Mouse (Mus musculus): Measurements from ENCODE around the gene Nup54. TPM values are rescaled to one million over a fixed set of nuclear protein-coding genes. Genes with fewer than 3 reads are reported as not detected.
A peak's percentile ranks its signal among the peaks of the same experiment; 100 is the strongest.

Nup54 gene
- total RNA-seq, 2 experiments from 2014 or later: 48.8 to 53.0 TPM

DNA sequence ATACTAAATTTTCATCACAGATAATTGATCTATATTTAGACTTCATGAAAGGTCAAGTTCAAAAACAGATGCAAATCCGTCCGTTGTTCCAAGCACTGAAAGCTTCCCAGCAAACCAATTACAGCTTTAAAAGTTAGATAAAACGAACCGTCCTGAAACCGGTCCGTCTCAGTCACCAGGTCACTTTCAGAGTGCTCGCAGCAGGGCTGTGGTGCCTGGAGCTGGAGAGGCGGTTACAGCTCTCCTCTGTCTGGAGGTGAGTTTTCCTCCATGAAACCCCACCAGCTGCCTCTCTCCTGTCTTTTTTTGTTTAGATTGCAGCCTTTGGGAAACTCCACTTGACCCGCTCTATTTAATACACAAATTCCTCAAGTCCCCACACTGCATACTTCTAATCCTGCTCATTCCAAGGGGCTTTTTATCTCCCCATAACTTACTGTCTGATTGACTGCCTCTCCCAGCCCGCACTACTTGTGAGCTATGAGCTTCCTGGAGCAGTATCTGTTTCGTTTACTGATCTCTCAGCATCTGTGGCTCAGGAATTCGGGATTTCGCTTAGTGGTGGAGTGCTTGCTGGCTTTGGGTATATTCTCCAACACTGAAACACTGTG is 58.1 kb downstream of the Nup54 start:
- DNase-seq (ENCODE audit: low spot score in 2 of 2): no peak

DNA sequence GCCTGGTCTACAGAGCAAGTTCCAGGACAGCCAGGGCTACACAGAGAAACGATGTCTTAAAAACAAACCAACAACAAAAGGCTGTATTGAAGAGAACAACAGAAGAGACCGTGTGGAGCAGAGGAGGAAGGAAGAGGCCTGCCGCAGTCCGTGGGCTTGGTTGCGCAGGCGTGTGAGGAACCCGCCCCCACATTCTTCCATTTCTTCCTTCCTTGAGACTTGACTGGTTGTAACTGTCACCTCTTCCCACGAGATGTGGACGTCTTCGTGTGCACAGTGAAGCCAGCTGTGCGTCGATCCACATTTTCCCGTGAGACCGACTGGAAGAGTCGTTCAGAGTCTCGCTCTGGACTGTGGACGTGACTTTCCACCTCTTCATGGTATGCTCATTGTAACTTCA is 59.7 kb downstream of the Nup54 start:
- no peak for DNase-seq (ENCODE audit: low spot score in 2 of 2)

DNA sequence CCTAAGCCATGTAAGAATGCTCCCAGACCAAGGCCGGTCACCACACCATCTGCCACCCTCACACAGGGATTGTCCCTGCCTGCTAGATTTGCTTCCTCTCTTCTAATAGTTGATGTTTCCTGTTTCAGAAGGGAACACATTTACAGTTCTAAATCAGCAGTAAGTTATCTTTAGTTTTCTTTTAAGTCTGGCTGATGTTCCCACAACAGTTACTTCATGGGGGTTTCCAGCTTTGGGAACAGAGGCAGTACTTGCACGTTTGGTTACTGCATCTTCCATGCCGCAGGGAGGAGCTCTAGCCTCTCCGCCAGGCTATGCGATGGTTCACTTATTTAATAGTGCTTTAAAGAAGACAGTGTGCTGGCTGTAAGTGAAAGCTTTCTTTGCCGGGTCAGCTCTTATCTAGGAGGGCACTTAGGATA is 60.3 kb downstream of the Nup54 start:
- no peak for DNase-seq (ENCODE audit: low spot score in 2 of 2)

DNA sequence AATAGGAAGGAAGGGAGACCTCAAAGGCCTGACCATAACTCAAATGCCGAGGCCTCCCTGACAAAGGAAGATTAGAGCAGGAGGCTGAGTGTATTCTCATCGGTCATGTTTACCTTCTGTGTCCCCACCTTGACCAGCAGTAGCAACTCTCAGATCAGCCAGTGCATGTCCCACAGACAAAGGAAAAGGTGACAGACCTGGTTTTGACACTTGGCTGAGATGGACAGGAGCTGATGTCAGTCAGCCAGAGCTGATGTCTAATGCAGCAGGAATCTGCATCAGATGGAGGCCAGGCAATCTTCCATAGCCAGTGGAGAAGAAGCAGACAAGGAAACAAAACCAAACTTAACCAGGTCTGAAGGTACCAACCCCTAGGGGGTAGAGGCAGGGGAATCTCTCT is 62.4 kb downstream of the Nup54 start:
- no peak for DNase-seq (ENCODE audit: low spot score in 2 of 2)

DNA sequence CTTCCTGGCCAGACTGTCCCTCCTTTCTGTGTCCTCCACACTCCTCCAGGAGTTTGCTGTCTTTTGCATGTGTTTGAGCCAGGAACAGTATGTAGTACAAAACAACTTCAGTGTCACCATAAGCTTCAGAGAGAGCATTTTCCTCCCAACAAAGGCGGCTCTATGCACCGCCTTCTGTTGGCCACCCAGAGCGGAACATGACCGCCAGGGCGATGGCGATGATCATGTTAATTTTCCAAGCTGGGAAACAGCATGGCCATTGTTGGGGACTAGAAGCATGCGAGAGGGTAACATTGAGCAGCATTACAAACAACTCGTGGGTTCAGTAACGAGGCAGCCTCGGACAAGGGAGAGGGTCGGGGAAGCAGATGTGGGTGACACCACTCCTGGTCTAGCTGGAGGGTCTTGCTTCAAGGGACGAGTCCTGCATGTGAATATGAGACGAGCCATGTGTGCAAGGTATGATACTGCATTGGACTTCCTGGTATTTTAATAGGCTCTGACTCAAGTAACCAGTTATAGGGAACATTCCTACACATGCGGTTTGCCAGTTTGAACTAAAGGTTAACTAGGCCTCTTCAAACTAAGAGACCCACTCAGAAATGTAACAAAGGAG is 63.5 kb downstream of the Nup54 start:
- no peak for DNase-seq (ENCODE audit: low spot score in 2 of 2)

DNA sequence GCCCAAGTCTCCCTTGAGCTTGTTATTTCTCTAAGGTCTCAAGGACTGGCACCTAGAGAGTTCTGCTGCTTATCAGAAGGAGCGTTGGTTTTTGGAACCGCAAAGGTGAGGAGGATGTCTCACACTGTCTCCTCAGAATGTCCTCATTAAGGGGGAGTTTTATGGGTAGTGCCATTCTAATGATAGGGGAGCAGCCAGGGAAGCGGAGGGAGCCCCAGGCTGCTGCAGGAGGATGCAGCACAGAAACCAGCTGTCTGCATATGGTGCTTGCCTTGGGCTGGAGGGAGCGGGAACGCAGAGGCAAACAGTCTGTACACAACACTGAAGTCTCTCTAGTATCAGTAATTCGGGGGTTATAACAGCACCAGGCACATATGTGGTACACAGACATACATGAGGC is 64.1 kb downstream of the Nup54 start:
- no peak for DNase-seq (ENCODE audit: low spot score in 2 of 2)

DNA sequence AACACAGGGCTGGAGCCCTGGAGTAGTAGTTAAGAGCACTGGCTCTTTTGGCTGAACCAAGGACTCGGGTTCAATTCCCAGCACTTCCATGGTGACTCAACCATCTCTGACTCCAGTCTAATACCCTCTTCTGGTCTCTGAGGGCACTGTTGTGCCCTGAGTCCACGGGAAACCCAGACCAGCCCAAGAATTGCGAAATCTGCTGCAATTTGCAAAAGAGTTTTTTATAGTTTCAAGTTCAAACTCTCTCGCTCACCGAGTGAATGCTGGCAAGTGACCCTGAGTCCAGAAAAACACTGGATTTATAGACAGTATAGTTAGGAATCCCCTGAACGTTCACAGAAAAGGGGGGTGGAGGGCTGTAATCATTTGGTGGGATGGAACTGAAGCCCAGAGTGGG is 64.6 kb downstream of the Nup54 start:
- DNase-seq (ENCODE audit: low spot score in 2 of 2): no peak

DNA sequence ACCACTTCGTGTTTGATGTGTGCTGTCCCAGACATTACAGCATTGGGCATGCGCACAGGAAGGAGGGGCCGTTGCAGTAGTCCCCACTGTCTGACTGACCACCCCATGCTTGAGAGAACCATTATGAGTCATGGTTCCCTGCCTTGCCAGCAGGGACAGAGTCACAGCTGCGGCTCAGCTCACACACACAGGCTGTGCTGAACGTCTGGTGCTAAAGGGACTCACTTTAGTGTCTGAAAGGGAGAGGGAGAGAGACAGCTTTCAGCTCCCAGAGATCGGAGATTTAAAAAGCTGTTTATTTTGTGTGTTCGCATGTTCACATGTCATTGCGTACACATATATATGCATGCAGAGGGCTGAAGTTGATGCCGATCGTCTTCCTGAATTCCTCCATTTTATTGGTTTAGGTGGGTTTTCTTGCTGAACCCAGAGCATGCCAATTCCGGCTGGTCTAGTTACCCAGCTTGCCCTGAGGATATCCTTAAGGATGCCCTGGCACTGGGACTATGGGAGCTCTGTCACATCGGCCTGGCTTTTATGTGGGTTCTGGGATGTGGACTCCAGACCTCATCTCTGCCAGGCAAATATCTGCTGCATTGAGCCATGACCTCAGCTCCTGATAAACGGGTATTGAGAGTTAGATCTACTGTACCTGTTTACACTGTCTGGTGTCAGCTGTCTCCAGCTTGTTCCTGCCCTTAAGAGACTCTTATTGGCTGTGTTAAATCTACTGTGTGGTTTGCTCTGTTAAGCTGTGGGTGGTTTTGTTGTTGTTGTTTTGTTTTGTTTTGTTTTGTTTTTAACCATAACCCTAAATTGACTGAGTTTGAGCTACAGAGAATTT is 65.6 kb downstream of the Nup54 start:
- DNase-seq (ENCODE audit: low spot score in 2 of 2): peak in 1 of 2 experiments; percentile 33

DNA sequence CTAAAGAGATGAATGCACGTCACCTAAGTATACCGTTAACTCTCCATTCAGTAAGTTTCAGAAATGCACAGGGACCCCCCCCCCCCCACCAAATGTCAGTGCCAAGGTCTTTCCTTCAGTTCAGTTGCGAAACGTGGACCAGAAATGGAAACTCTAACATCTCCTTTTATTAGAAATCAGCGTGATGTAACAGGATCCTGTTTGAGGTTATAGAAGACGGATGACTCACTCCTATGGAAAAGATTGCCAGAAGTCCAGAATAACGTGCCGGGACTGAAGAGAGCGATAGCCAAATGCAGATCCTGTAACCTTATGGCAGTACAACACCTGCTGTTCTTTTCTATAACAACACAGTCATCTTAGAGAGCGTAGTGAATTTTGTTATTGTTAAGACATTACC is 66.6 kb downstream of the Nup54 start:
- DNase-seq (ENCODE audit: low spot score in 2 of 2): no peak

DNA sequence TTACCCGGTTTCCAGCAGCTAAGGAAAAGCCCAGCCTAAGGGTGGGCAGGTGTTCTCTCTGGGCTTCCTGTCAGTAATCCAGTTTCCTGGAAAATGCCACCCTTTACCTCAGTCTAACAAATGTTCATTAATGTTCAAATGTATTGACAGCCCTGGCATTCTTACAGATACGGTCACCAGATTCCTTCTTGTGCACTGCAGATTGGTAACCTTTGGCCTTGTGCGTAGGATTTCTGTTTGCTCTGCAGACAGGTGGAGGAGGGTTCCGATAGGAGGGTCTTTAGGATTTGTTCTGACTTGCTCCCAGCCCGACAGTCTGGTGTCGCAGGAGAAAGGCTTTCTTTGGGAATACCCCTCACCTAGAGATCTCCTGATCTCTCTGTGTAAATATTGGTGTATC is 68.5 kb downstream of the Nup54 start:
- no peak for DNase-seq (ENCODE audit: low spot score in 2 of 2)

Small RNA genes lying within 50 kb of the gene (microRNA-seq; reads per million reads assigned to microRNA genes)
- gene Mir6415: not detected

Other genes with a start within 250 kb of the Nup54 start
- 1 to 10 TPM in 1 of 2 experiments, under 1 TPM in 1; 0.87 to 2.0 TPM for gene U90926, start 219.8 kb downstream of the Nup54 start, total RNA-seq (2021)
- under 1 TPM in 1 of 2 experiments, not detected in 1; 0.22 TPM for gene Ppef2, start 178.9 kb downstream of the Nup54 start, total RNA-seq (2021)
- gene Naaa, start 157.0 kb downstream of the Nup54 start, total RNA-seq (2021): 10 to 100 TPM; 23.3 to 24.8 TPM
- 10 to 100 TPM; 51.9 to 54.0 TPM for gene Sdad1, start 124.7 kb downstream of the Nup54 start, total RNA-seq (2021)
- 1 to 10 TPM in 1 of 2 experiments, under 1 TPM in 1; 0.20 to 1.1 TPM for gene Cxcl9, start 107.1 kb downstream of the Nup54 start, total RNA-seq (2021)
- 10 to 100 TPM; 42.5 to 70.3 TPM for gene Art3, start 103.4 kb downstream of the Nup54 start, total RNA-seq (2021)
- gene Cxcl10, start 86.3 kb downstream of the Nup54 start, total RNA-seq (2021): 1 to 10 TPM in 1 of 2 experiments, under 1 TPM in 1; 0.76 to 1.3 TPM
- 10 to 100 TPM; 75.9 to 87.0 TPM for gene Scarb2, start 71.6 kb upstream of the Nup54 start, total RNA-seq (2021)
- under 1 TPM in 1 of 2 experiments, not detected in 1; 0.96 TPM for gene Fam47e, start 119.8 kb upstream of the Nup54 start, total RNA-seq (2021)
- 10 to 100 TPM; 11.3 to 15.8 TPM for gene Stbd1, start 167.8 kb upstream of the Nup54 start, total RNA-seq (2021)
- under 1 TPM; 0.48 to 0.64 TPM for gene Ccdc158, start 240.1 kb upstream of the Nup54 start, total RNA-seq (2021)
- gene Shroom3, start 248.2 kb upstream of the Nup54 start, total RNA-seq (2021): 10 to 100 TPM in 1 of 2 experiments, 1 to 10 TPM in 1; 10.0 to 15.0 TPM